Mouse (Mus musculus) adrenal gland, postnatal 10 days (tissue): ENCODE results near the gene Cntrl. TPM values are rescaled to one million over a fixed set of nuclear protein-coding genes. Genes with fewer than 3 reads are reported as not detected.

ENCODE experiments used
- DNase-seq: peaks from one replicate; pipeline ENCODE4 v3.0.0; 2021; ENCODE audit warnings: mixed read lengths
- long read RNA-seq, 2 experiments: library from polyadenylated mRNA; stranded (forward); transcript quantifications; one replicate each; pipeline ENCODE4 v2.0.0; 2021
- total RNA-seq, 2 experiments: library from RNA; stranded (reverse); gene quantifications; 2 replicates each; pipeline ENCODE4 v1.2.3; 2021

Cntrl gene
- 10 to 100 TPM; 12.6 to 22.7 TPM for total RNA-seq
- long read RNA-seq, experiment 1, partial matches to known transcripts: 3 of 5 reads
- long read RNA-seq, experiment 1, other reads (novel, unspliced or antisense): 1 of 5 reads
- long read RNA-seq, experiment 2, partial matches to known transcripts: 4 of 8 reads
- long read RNA-seq, experiment 2, other reads (novel, unspliced or antisense): 4 of 8 reads

GRCm38 (mm10) chr2:35109141-35109923 lies at the start of gene Cntrl:
Gene Cntrl (plus strand): TSS chr2:35109492.
- DNase-seq: peak; percentile 97

- no peak for DNase-seq
These were observed 49.0 kb upstream of the Cntrl start for GRCm38 (mm10) chr2:35060256-35060655.

GRCm38 (mm10) chr2:35060897-35061296 lies 48.4 kb upstream of the Cntrl start:
- no peak for DNase-seq

GRCm38 (mm10) chr2:35061338-35061737 lies 48.0 kb upstream of the Cntrl start, which contains the start of gene Hc:
Gene Hc (minus strand): TSS chr2:35061438.
- no peak for DNase-seq

DNA sequence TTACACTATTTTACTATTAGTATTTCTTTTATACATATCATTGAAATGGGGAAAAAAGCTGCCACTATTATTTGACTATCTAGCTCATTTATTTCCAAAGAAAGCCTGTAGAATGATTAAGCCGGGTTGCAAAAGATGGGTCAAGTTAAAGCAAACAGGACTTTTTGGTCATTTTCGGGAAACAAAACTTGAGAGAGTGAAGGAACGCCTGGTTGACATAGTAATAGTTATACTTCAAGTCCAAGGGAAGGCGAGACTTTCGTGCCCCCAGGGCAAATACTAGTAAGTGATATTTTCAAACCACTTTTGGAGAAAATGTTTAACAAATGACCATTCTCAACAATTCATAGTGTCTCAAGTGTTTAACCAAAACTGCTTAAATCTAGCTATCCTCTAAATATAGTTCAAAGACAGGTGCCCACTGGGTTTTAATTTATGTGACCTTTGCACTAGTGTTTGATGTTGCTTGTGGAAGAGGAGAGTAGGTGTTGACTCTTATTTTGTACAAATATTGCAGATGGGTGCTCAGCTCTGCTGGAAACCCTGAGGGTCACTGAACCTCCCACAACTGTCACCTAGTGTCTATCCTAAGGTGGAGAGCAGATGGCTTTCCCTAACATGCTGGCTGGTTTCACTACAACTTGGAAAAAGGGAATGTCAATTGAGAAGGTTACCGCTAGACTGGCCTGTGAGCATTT lies 45.8 kb upstream of the Cntrl start:
- DNase-seq: no peak

GRCm38 (mm10) chr2:35066525-35067082 lies 42.7 kb upstream of the Cntrl start:
- no peak for DNase-seq

GRCm38 (mm10) chr2:35067117-35067516 lies 42.2 kb upstream of the Cntrl start:
- no peak for DNase-seq

DNA sequence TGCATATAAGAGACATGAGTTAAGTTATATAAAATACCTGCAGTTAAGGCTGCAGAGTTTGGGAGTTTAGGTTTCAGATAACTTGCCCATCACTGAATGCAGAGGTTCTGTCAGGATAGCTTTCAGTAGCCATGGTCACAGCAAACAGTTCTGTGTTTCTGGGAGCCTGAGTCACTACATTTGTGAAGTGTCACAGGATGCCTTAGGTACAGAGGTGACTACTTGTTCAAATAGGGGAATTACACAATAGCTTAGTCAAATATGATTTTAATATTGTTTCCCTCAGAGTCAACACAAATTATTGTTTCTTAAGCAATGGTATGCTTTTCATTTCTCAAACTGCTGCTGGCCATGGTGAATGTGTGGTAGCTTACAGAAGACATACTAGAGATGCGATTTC lies 40.2 kb upstream of the Cntrl start:
- DNase-seq: no peak

DNA sequence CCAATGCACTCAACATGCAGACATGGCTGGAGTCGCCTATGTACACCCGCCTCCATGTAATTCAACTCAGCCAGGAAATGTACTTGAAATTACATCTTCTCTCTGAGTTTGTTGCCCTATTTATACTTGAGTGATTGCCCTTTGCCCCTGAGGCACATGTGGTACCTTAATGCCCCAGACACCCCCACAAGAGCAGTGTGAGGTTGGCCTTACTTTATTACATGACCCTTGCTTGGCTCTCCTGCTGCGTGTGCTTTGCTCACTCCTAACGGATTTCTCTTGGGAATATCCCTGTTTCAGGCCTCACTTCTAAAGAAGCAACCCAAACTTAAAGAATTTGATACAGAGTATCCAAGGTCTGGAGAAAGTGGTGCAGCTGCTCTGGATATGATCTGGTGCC lies 39.0 kb upstream of the Cntrl start:
- no peak for DNase-seq

DNA sequence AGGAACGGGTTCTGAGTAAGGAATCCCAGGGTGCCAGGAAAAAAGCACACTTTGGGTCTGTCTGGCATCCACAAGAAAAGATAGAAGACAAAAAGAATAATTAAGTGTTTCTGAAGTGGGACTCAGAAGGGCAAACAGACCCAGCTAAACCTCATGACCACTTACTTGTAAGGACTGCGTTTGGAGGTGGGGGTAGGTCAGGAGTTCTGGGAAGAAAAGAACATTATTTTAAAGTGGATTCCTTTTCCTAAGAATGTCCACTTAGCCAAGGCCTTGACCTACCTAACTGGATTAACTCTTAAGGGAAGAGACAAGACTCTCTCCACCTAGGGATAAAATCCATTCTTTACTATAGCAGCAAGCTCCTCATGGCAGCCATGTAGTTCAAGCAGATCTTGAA lies 36.7 kb upstream of the Cntrl start:
- DNase-seq: no peak

GRCm38 (mm10) chr2:35074328-35074727 lies 35.0 kb upstream of the Cntrl start:
- no peak for DNase-seq

GRCm38 (mm10) chr2:35079166-35079565 lies 30.1 kb upstream of the Cntrl start:
- no peak for DNase-seq

DNA sequence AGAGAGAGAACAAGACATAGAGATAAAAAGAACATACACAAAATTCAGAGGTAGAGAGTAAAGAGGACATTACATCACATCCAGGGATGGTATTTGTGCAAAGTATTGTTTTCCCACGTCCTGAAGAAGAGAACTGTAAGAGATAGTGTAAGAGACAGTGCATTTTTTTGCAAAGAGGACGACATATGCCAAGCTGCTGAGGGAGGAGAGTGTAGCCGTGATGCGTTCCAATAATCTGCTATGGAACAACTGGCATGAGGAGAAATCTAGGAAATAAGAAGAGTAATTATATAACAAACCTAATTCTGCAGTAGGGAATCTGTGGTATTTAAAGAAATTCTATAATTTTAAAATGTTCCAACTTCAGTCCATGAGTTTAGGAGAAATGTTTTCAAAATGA lies 21.9 kb upstream of the Cntrl start:
- no peak for DNase-seq

- DNase-seq: no peak
These were observed 8.8 kb upstream of the Cntrl start for GRCm38 (mm10) chr2:35100529-35100928.

DNA sequence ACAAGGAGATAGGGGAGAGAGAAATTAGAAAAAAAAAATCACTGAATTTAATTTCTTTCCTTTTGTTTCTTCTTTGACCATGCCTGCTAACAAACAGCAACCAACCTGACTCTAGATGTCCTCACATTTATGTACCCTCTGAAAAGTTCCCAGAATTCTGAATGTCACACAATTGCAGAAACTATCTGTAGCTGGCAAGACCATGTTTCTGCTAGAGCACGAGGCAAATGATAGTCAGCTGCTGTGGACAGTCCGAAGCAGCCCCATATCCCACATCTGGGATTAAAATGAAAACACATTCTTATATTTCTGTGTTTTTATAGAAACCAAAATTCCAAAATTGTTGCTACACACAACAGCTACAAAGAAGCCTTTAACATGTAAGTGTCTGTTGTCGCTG lies 7.8 kb upstream of the Cntrl start, which contains the start of gene AI182371:
Gene AI182371 (minus strand): TSS at position 101 of the 400 bp plus-strand sequence.
- DNase-seq: no peak

DNA sequence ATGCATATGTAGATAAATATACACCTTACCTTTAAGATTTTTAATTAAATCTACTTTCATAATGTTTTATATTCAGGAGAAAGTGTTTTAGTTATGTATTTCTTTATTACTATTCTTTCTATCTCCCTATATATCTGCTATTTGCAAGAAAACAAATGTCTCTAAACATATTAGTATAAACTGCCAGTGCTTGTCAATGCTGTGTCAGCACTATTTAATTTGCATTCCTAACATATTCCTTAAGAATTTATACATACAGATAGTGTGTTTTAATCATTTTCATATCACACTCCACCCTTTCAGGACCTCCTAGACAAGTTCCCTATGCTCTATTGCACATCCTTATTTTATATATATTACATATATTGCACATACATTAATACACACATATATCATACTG lies 6.5 kb upstream of the Cntrl start:
- no peak for DNase-seq

DNA sequence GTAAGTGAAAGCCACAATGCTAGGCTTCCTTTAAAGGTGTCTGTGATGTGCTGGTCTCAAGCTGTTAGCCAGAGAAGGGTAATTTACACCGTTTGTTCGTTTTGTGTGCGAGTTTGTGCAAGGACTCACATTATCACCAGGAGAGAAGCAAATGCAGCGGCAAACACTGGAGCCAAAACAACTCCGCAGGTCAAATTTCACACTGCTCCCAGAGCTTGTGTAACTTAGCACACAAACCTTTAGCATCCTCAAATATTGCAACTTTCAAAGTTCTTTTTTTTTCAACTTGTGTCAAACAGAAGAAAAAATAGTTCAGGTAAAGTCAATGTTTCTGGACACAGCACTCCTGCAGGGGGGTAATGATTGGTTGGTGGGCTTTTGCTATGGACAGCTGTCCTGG lies 5.7 kb upstream of the Cntrl start:
- DNase-seq: no peak

DNA sequence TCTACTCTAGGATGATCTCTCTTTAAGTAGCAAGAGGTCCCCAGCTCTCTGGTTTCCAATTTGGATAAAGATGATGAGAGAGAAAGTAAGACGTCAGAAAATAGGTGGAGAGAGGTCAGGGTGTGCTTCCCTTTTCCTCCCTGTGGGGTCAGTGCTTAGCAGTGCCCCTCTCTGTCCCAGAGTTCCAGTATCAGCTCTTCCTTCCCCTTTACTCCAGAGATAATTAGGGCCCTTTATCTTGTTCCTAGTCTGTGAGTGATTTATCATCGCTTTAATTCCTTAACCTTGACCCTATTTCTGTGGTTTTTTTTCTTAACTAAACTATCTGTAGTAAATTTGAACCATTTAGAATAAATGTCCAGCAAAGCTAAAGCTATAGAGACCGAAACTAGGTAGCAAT lies 4.4 kb upstream of the Cntrl start:
- DNase-seq: no peak

- DNase-seq: peak; percentile 35
These were observed 1.2 kb upstream of the Cntrl start for GRCm38 (mm10) chr2:35107984-35108635.

DNA sequence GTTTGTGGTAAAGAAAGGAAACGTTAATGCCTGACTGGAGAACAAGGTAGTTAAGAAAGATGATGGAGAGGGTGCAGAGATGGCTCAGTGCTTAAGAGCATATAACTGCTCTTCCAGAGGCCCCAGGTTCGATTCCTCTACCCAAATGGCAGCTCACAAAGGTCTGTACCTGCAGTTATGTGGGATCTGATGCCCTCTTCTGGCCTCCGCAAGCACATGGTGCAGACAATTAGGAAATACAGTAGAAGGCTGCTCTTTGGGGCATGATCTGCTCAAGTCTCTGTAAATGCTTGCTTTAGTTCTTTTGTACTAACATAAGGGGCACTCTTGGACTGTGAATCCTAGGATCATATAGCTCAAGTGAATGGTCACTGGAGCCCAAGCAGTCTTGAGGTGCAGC lies 580 bp upstream of the Cntrl start:
- peak; percentile 46 for DNase-seq

- no peak for DNase-seq
These were observed 622 bp downstream of the Cntrl start for GRCm38 (mm10) chr2:35109924-35110304.

- no peak for DNase-seq
These were observed 1.2 kb downstream of the Cntrl start for GRCm38 (mm10) chr2:35110521-35110920.
